Mouse (Mus musculus) midbrain, postnatal 0 days (tissue): ENCODE measurements around the gene Gemin5. TPM values are rescaled to one million over a fixed set of nuclear protein-coding genes. Genes with fewer than 3 reads are reported as not detected.
"Not testable (repeated sequence)": the region's sequence is repeated elsewhere in the genome, so short reads cannot be mapped to it uniquely, and the experiment has no call there.

Source experiments
- ATAC-seq: fragments of 200-750 bp; cut with Nextera tagmentation; 2 replicates; pipeline ENCODE4 v1.8.0; 2017; ENCODE audit warnings: moderate number of reproducible peaks, mild to moderate bottlenecking, moderate TSS enrichment, moderate library complexity; ENCODE audit not compliant: low FRiP score
- DNase-seq: peaks from one replicate; pipeline ENCODE4 v3.0.0-alpha.2; 2015; ENCODE audit warnings: low spot score
- H3K27ac ChIP-seq: fragments of 300-500 bp; sonication (generic); 2 replicates; pipeline ENCODE4 v1.5.1; 2014; ENCODE audit warnings: low read depth, mild to moderate bottlenecking, low read length, mixed read lengths
- H3K27me3 ChIP-seq: fragments of 300-500 bp; sonication (generic); 2 replicates; pipeline ENCODE4 v1.6.1; 2014; ENCODE audit warnings: low read length, control low read depth, mixed read lengths; ENCODE audit not compliant: insufficient read depth
- H3K36me3 ChIP-seq: fragments of 300-500 bp; sonication (generic); 2 replicates; pipeline ENCODE4 v1.6.1; 2014; ENCODE audit warnings: low read length, control low read depth, mixed read lengths; ENCODE audit not compliant: insufficient read depth
- H3K4me1 ChIP-seq: fragments of 300-500 bp; sonication (generic); 2 replicates; pipeline ENCODE4 v1.6.1; 2014; ENCODE audit warnings: mild to moderate bottlenecking, control low read depth, antibody characterized with exemption, low read length, mixed read lengths; ENCODE audit not compliant: insufficient read depth
- H3K4me2 ChIP-seq: fragments of 300-500 bp; sonication (generic); 2 replicates; pipeline ENCODE4 v1.6.1; 2014; ENCODE audit warnings: low read depth, mild to moderate bottlenecking, low read length, mixed read lengths; ENCODE audit not compliant: poor library complexity, severe bottlenecking
- H3K4me3 ChIP-seq: fragments of 300-500 bp; sonication (generic); 2 replicates; pipeline ENCODE4 v1.5.1; 2014; ENCODE audit warnings: low read depth, mild to moderate bottlenecking, low read length, moderate library complexity
- H3K9ac ChIP-seq: fragments of 300-500 bp; sonication (generic); replicated peaks from 2 replicates; pipeline ENCODE4 v1.6.1; 2014; ENCODE audit warnings: mild to moderate bottlenecking, low read length, moderate library complexity, mixed read lengths; ENCODE audit not compliant: poor library complexity, severe bottlenecking
- H3K9me3 ChIP-seq: fragments of 300-500 bp; sonication (generic); 2 replicates; pipeline ENCODE4 v1.6.1; 2016; ENCODE audit warnings: low read length, control low read depth
- CTCF ChIP-seq: IDR thresholded peaks from 2 replicates; pipeline ENCODE4 v1.5.1; 2016; ENCODE audit warnings: antibody characterized with exemption, mild to moderate bottlenecking
- WGBS: fragments of 180-500 bp; shearing (Covaris S2); extraction: QIAGEN DNeasy Blood & Tissue Kit; methylation state at CpG from one replicate; pipeline ENCODE4 v1.1.7; 2014; 5-methylcytosine and 5-hydroxymethylcytosine counted together
- polyA plus RNA-seq: library from polyadenylated mRNA; unstranded; fragments of >200 nt; fragmentation: Nextera tagmentation; extraction: Ambion mirVana; gene quantifications from 2 replicates; pipeline ENCODE4 v1.2.1, GENCODE M21; 2015
- total RNA-seq: library from RNA; depleted of rRNA; stranded (reverse); fragments of >200 nt; gene quantifications from 2 replicates; pipeline ENCODE4 v1.2.3, GENCODE M21; 2014

Gemin5 gene
- total and polyA plus RNA-seq, 2 experiments from 2014 or later: 9.9 to 19.2 TPM

DNA sequence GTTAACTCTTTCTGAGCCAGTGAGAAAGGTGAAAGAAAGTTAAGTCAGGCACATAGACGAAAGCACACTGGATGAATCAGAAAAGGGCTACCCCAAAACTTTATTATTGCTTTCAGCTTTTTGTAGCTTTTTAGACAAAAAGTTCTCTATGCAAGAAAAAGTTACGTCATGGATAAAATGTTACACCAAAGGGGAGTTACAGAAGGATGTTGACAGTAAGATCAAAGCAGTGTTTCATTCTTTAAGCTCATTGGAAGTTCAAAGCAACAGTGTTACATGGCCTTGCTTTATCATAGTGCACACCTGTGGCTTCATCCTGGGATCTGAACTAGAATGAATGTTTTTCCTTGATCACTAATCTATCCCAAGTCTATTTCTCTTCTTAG is 43.3 kb upstream of the Gemin5 start:
- TF ChIP-seq CTCF: no peak
- no peak overlapping the region for H3K9ac ChIP-seq
- H3K4me1 ChIP-seq: no peaks in the 10 kb centered on the region
- H3K4me2 ChIP-seq: no peak overlapping the region
- ATAC-seq: no peak
- H3K27ac ChIP-seq: no peak overlapping the region
- no peaks in the 10 kb centered on the region for H3K27me3 ChIP-seq
- no peaks in the 10 kb centered on the region for H3K9me3 ChIP-seq
- H3K36me3 ChIP-seq: no peaks in the 10 kb centered on the region
- WGBS: 11% methylated on average over 2 of the region's 2 CpGs
- no peak overlapping the region for H3K4me3 ChIP-seq
- no peak for DNase-seq

DNA sequence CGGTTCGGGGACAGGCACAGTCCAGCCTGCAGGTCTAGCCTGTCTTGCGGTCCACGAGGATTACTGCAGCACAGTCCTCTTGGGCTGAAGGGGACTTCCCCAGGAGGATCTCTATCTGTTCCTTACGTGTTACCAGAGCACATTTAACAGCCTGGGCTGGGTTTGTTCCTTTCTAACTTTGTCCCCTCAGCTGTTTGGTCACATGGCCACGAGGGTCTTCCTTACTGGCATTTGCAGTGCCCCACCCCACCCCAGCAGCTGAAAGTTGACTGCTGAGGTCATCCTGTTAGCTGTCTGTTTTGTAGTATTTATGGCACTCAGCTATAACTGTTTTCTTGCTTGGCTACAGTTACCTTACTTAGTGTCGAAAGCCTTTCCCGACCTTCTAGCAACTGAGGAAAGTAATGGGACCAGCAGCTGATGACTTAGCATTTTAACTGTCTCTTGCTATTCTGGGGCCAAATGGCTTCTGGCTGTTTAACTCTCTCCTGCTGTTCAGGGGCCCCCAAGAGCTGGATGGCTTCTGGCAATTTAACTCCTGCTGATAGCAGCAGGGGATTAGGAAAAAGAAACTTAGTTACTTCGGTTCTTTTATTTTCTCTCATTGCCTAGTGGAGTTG is 42.8 kb upstream of the Gemin5 start:
- DNase-seq: no peak
- Histone ChIP-seq H3K27ac (no peak overlapping the region), H3K4me3 (no peak overlapping the region), H3K4me1 (no peaks in the 10 kb centered on the region), H3K9ac (no peak overlapping the region), H3K27me3 (no peaks in the 10 kb centered on the region), H3K4me2 (no peak overlapping the region), H3K9me3 (no peaks in the 10 kb centered on the region), H3K36me3 (no peaks in the 10 kb centered on the region)
- no peak for TF ChIP-seq CTCF
- ATAC-seq: no peak
- 30% methylated on average over 9 of the region's 9 CpGs for WGBS

DNA sequence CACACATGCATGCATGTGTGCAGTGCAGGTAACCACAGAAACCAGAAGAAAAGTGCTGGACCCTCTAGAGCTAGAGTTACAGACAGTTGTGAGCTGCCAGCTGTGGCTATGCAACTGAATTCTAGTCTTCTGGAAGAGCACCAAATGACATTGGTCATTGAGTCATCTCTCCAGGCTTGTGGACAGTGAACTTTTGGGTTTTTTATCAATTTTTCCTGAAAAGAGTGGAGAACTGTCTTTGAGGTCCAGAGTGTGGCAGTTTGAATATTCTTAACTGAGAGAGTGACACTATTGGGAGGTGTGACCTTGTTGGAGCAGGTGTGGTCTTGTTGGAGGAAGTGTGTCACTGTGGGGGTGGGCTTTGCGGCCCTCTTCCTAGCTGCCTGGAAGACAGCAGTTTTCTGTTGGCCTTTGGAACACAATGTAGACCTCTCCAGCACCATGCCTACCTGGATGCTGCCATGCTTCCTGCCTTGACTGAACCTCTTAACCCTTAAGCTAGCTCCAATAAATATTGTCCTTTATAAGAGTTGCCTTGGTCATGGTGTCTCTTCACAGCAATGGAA is 42.1 kb upstream of the Gemin5 start:
- no peak for TF ChIP-seq CTCF
- no peak for DNase-seq
- Histone ChIP-seq H3K27me3 (no peaks in the 10 kb centered on the region), H3K4me1 (no peaks in the 10 kb centered on the region), H3K36me3 (no peaks in the 10 kb centered on the region), H3K9ac (no peak overlapping the region), H3K9me3 (no peaks in the 10 kb centered on the region), H3K4me2 (no peak overlapping the region), H3K27ac (no peak overlapping the region), H3K4me3 (no peak overlapping the region)
- ATAC-seq: no peak
- 86% methylated on average over 1 of the region's 1 CpGs for WGBS

DNA sequence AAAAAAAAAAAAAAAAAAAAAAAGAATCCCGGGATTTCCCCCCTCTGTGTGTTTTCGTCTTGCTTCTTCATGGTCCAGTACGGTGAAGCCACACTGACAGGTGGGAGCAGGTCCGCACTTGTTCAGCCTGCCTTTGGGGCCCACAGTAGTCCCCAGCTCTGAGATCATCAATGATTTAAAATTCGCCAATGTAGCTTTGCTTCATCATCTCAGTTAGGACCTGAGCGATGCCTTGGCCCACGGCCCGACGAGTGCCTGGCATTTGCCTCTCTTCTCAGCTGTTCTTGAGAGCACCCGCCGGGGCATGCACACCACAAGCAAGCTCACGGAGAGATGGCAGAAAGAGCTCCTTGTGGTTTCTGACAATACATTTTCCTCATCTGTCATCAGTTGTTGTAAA is 32.7 kb upstream of the Gemin5 start:
- Histone ChIP-seq H3K4me1 (no peaks in the 10 kb centered on the region), H3K4me2 (no peak overlapping the region), H3K27ac (no peak overlapping the region), H3K9ac (no peak overlapping the region), H3K36me3 (no peaks in the 10 kb centered on the region), H3K4me3 (no peak overlapping the region), H3K27me3 (no peaks in the 10 kb centered on the region), H3K9me3 (no peaks in the 10 kb centered on the region)
- DNase-seq (peak; percentile 16), ATAC-seq (no peak)
- WGBS: 87% methylated on average over 12 of the region's 12 CpGs
- no peak for TF ChIP-seq CTCF

DNA sequence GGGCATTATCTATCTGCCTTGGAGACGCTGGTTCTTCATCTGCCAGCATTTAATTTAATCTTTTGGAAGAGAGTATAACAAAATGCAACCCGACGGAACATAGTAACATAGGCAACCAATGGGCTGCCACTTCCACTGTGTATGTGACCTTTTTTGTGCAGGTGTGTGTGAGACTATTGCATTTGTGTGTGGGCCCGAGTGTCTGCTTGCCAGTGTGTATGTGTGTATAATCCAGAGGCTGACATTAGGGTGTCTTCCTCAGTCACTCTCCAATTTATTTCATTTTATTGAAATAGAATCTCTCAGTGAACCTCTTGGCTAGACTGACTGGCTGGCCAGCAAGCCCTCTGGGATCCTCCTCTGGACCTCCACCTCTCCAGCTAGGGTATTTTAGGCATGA is 31.9 kb upstream of the Gemin5 start:
- Histone ChIP-seq H3K4me2 (no peak overlapping the region), H3K4me1 (no peaks in the 10 kb centered on the region), H3K36me3 (no peaks in the 10 kb centered on the region), H3K27ac (no peak overlapping the region), H3K27me3 (no peaks in the 10 kb centered on the region), H3K9me3 (no peaks in the 10 kb centered on the region), H3K9ac (no peak overlapping the region), H3K4me3 (no peak overlapping the region)
- DNase-seq (no peak), ATAC-seq (no peak)
- 88% methylated on average over 4 of the region's 4 CpGs for WGBS
- TF ChIP-seq CTCF: no peak

DNA sequence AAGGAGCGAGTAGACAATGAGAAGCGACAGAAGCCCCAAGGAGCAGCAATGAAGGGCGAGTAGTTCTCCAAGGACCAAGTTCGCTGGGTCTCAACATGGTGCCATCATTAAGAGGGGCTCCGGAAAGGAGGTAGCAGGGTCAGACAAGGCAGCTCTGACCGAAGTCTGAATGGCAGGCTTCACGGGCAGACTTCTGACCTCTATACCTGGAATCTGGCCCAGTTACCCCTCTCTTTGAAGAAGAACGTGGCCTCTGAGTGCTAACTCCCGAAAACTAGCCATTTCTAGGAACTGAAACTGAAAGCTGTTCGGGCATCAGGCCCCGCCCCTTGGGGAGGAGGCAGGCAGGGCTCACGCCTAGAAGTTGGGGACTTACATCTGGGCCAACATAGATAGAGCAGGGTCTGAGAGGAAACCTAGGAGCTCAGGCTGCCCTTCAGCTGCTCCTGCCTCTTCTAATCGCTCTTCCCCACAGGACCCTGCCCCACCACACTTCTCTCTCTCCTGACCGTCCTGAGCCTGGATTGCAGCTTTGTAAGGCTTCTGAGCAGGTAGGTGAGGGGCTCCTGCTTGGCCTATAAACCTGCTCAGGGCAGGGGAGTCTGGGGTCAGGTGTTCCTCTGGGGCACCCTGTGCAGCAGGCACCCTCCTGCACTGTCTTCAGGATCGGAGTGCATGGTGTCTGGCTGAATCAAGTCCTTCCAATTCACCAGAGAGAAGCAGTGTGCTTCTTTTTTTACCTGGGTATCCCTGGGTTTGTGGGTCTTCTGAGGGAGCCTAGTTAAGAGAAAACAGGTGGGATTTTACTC is 31.1 kb upstream of the Gemin5 start, which contains the start of the genes Igtp and Irgm2:
Gene Igtp (plus strand): TSS at position 328 of the 809 bp plus-strand sequence.
Gene Irgm2 (plus strand): TSS at position 390 of the 809 bp plus-strand sequence.
- DNase-seq: peak; percentile 26
- Histone ChIP-seq H3K9ac (0 out of 2 replicates have a peak within 1 kb of the TSS, but pooled peaks have one; percentile 9), H3K4me3 (peak within 1 kb of the TSS; percentile 29), H3K4me2 (peak within 1 kb of the TSS; percentile 34)
- not testable (repeated sequence) for H3K36me3 ChIP-seq, H3K4me1 ChIP-seq, H3K27me3 ChIP-seq, H3K27ac ChIP-seq, H3K9me3 ChIP-seq, ATAC-seq
- WGBS: 10% methylated on average over 11 of the region's 15 CpGs
